Mouse (Mus musculus): ENCODE measurements around the gene Snx1. TPM values are rescaled to one million over a fixed set of nuclear protein-coding genes. Genes with fewer than 3 reads are reported as not detected.

Snx1 gene
- polyA plus RNA-seq, 1 experiment from 2014 or later = 131 TPM

- no peak overlapping the region for H3K4me3 ChIP-seq (replicated peaks; ENCODE audit: low read depth, low read length)
- H3K9me3 ChIP-seq (replicated peaks; ENCODE audit: low read length) = no peaks in the 10 kb centered on the region
- H3K9ac ChIP-seq (ENCODE audit: low read depth, low read length) = no peak overlapping the region
- H3K4me1 ChIP-seq (replicated peaks; ENCODE audit: insufficient read depth, low read length) = 0 out of 2 replicates have a peak, but pooled peaks cover 3% of the 10 kb centered on the region
- WGBS = 67% methylated on average over 9 of the region's 9 CpGs
- H3K27ac ChIP-seq = no peak overlapping the region
- TF ChIP-seq CTCF (IDR thresholded peaks at IDR 0.05; ENCODE audit: low read depth) = no peak
- DNase-seq (ENCODE audit: low spot score) = no peak
- no peak for ATAC-seq (replicated peaks; ENCODE audit: low FRiP score, low read depth)
- H3K4me2 ChIP-seq (ENCODE audit: low read length) = no peak overlapping the region
- no peaks in the 10 kb centered on the region for H3K36me3 ChIP-seq (ENCODE audit: insufficient read depth, low read length)
- no peaks in the 10 kb centered on the region for H3K27me3 ChIP-seq (ENCODE audit: insufficient read depth, low read length)
Measured at GRCm38 (mm10) chr9:66154013-66154412, 27.6 kb upstream of the Snx1 start.

GRCm38 (mm10) chr9:66153594-66153993 lies 27.2 kb upstream of the Snx1 start:
- Histone ChIP-seq H3K27ac (no peak overlapping the region), H3K9me3 (replicated peaks; ENCODE audit: low read length) (no peaks in the 10 kb centered on the region), H3K4me2 (ENCODE audit: low read length) (no peak overlapping the region), H3K9ac (ENCODE audit: low read depth, low read length) (no peak overlapping the region), H3K4me3 (replicated peaks; ENCODE audit: low read depth, low read length) (no peak overlapping the region), H3K27me3 (ENCODE audit: insufficient read depth, low read length) (no peaks in the 10 kb centered on the region), H3K4me1 (replicated peaks; ENCODE audit: insufficient read depth, low read length) (0 out of 2 replicates have a peak, but pooled peaks cover 3% of the 10 kb centered on the region), H3K36me3 (ENCODE audit: insufficient read depth, low read length) (no peaks in the 10 kb centered on the region)
- no peak for ATAC-seq (replicated peaks; ENCODE audit: low FRiP score, low read depth)
- DNase-seq (ENCODE audit: low spot score) = no peak
- WGBS = 89% methylated on average over 6 of the region's 6 CpGs
- no peak for TF ChIP-seq CTCF (IDR thresholded peaks at IDR 0.05; ENCODE audit: low read depth)

GRCm38 (mm10) chr9:66152011-66152410 lies 25.6 kb upstream of the Snx1 start:
- no peak overlapping the region for H3K4me3 ChIP-seq (replicated peaks; ENCODE audit: low read depth, low read length)
- no peaks in the 10 kb centered on the region for H3K9me3 ChIP-seq (replicated peaks; ENCODE audit: low read length)
- no peaks in the 10 kb centered on the region for H3K36me3 ChIP-seq (ENCODE audit: insufficient read depth, low read length)
- H3K4me1 ChIP-seq (replicated peaks; ENCODE audit: insufficient read depth, low read length) = no peaks in the 10 kb centered on the region
- no peaks in the 10 kb centered on the region for H3K27me3 ChIP-seq (ENCODE audit: insufficient read depth, low read length)
- H3K9ac ChIP-seq (ENCODE audit: low read depth, low read length) = no peak overlapping the region
- no peak for DNase-seq (ENCODE audit: low spot score)
- ATAC-seq (replicated peaks; ENCODE audit: low FRiP score, low read depth) = no peak
- H3K27ac ChIP-seq = no peak overlapping the region
- 44% methylated on average over 9 of the region's 9 CpGs for whole genome bisulfite sequencing
- H3K4me2 ChIP-seq (ENCODE audit: low read length) = no peak overlapping the region
- TF ChIP-seq CTCF (IDR thresholded peaks at IDR 0.05; ENCODE audit: low read depth) = no peak

DNA sequence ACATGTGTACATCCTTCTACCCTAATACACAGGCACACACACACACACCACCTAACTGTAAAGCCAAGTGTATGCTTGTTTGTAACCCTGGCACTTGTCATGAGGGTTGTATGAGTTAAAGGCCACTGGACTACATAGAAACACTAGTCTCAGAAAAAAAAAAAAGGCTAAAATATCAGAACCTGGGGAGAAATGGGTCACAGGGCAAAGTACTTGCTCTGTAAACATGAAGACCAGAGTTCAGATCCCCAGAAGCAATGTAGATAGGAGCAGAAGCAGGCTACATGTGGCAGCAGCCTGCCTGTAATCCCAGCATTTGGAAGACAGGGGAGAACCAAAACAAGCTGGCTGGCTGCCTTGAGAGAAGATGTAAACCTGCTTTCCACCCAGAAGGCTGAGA lies 19.8 kb upstream of the Snx1 start:
- DNase-seq (ENCODE audit: low spot score) (no peak), ATAC-seq (replicated peaks; ENCODE audit: low FRiP score, low read depth) (no peak)
- H3K4me2 ChIP-seq (ENCODE audit: low read length) = no peak overlapping the region
- no peaks in the 10 kb centered on the region for H3K36me3 ChIP-seq (ENCODE audit: insufficient read depth, low read length)
- no peak overlapping the region for H3K9ac ChIP-seq (ENCODE audit: low read depth, low read length)
- no peaks in the 10 kb centered on the region for H3K4me1 ChIP-seq (replicated peaks; ENCODE audit: insufficient read depth, low read length)
- TF ChIP-seq CTCF (IDR thresholded peaks at IDR 0.05; ENCODE audit: low read depth) = no peak
- H3K27me3 ChIP-seq (ENCODE audit: insufficient read depth, low read length) = no peaks in the 10 kb centered on the region
- H3K9me3 ChIP-seq (replicated peaks; ENCODE audit: low read length) = no peaks in the 10 kb centered on the region
- H3K4me3 ChIP-seq (replicated peaks; ENCODE audit: low read depth, low read length) = no peak overlapping the region
- H3K27ac ChIP-seq = no peak overlapping the region

- Histone ChIP-seq H3K9ac (ENCODE audit: low read depth, low read length) (no peak overlapping the region), H3K36me3 (ENCODE audit: insufficient read depth, low read length) (peaks cover 12% of the 10 kb centered on the region), H3K4me3 (replicated peaks; ENCODE audit: low read depth, low read length) (no peak overlapping the region), H3K27me3 (ENCODE audit: insufficient read depth, low read length) (no peaks in the 10 kb centered on the region), H3K27ac (no peak overlapping the region), H3K4me1 (replicated peaks; ENCODE audit: insufficient read depth, low read length) (no peaks in the 10 kb centered on the region), H3K4me2 (ENCODE audit: low read length) (no peak overlapping the region), H3K9me3 (replicated peaks; ENCODE audit: low read length) (no peaks in the 10 kb centered on the region)
- no peak for ATAC-seq (replicated peaks; ENCODE audit: low FRiP score, low read depth)
- peak; percentile 92 for TF ChIP-seq CTCF (IDR thresholded peaks at IDR 0.05; ENCODE audit: low read depth)
- DNase-seq (ENCODE audit: low spot score) = peak; percentile 90
- 7% methylated on average over 6 of the region's 6 CpGs for WGBS
Measured at GRCm38 (mm10) chr9:66144248-66144647, 17.9 kb upstream of the Snx1 start.

GRCm38 (mm10) chr9:66142265-66142664 lies 15.9 kb upstream of the Snx1 start:
- no peak for ATAC-seq (replicated peaks; ENCODE audit: low FRiP score, low read depth)
- no peak for TF ChIP-seq CTCF (IDR thresholded peaks at IDR 0.05; ENCODE audit: low read depth)

DNA sequence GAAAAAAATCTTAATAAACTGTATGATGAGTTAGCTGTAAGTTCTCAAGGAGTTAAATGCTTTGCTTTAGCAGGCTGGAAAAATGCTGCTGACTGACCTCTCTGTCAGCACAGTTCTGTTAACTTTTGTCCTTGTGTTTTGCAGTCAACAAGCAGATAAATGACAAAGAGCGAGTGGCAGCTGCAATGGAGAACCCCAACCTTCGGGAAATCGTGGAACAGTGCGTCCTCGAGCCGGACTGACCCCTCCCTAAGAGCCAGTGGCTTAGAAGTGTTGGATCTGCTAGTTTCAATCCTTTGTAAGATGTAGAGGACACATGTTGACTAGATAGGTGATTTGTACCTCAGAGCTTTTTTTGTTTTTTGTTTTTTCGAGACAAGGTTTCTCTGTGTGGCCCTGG lies 11.8 kb upstream of the Snx1 start:
- WGBS = 93% methylated on average over 7 of the region's 7 CpGs
- Histone ChIP-seq H3K4me1 (replicated peaks; ENCODE audit: insufficient read depth, low read length) (no peaks in the 10 kb centered on the region), H3K4me3 (replicated peaks; ENCODE audit: low read depth, low read length) (no peak overlapping the region), H3K27me3 (ENCODE audit: insufficient read depth, low read length) (no peaks in the 10 kb centered on the region), H3K9me3 (replicated peaks; ENCODE audit: low read length) (no peaks in the 10 kb centered on the region), H3K36me3 (ENCODE audit: insufficient read depth, low read length) (peaks cover 40% of the 10 kb centered on the region), H3K4me2 (ENCODE audit: low read length) (no peak overlapping the region), H3K9ac (ENCODE audit: low read depth, low read length) (no peak overlapping the region), H3K27ac (no peak overlapping the region)
- TF ChIP-seq CTCF (IDR thresholded peaks at IDR 0.05; ENCODE audit: low read depth) = no peak
- DNase-seq (ENCODE audit: low spot score) (no peak), ATAC-seq (replicated peaks; ENCODE audit: low FRiP score, low read depth) (no peak)

More at GRCm38 (mm10) chr9:66142265-66142664, 15.9 kb upstream of the Snx1 start:
- no peaks in the 10 kb centered on the region for H3K4me1 ChIP-seq (replicated peaks; ENCODE audit: insufficient read depth, low read length)
- DNase-seq (ENCODE audit: low spot score) = no peak
- H3K27ac ChIP-seq = no peak overlapping the region
- H3K9me3 ChIP-seq (replicated peaks; ENCODE audit: low read length) = no peaks in the 10 kb centered on the region
- no peak overlapping the region for H3K4me3 ChIP-seq (replicated peaks; ENCODE audit: low read depth, low read length)
- 74% methylated on average over 1 of the region's 1 CpGs for WGBS
- no peak overlapping the region for H3K9ac ChIP-seq (ENCODE audit: low read depth, low read length)
- H3K27me3 ChIP-seq (ENCODE audit: insufficient read depth, low read length) = no peaks in the 10 kb centered on the region
- H3K36me3 ChIP-seq (ENCODE audit: insufficient read depth, low read length) = peaks cover 29% of the 10 kb centered on the region
- no peak overlapping the region for H3K4me2 ChIP-seq (ENCODE audit: low read length)

Measured in kidney, postnatal 0 days (tissue).